Mouse (Mus musculus) cerebellum, adult 18-20 months (tissue): ENCODE measurements around the gene Gm42417.
"Not testable (repeated sequence)": the region's sequence is repeated elsewhere in the genome, so short reads cannot be mapped to it uniquely, and the experiment has no call there.

ENCODE experiments used
- DNase-seq, 2 experiments: peaks; one replicate each; pipeline ENCODE4 v3.0.0; 2021

Gm42417 gene

GRCm38 (mm10) chr1:36545382-36545781, 6.2 kb upstream of the Gm42417 start:
- peak in 1 of 2 experiments; percentile 11 for DNase-seq

- peak in 1 of 2 experiments; percentile 9 for DNase-seq
These were observed 3.7 kb upstream of the Gm42417 start for GRCm38 (mm10) chr1:36542925-36543324.

- peak; percentile 68 to 72 for DNase-seq
These were observed 2.6 kb upstream of the Gm42417 start for GRCm38 (mm10) chr1:36541844-36542243.

- DNase-seq, result peak in 1 of 2 experiments; percentile 30
These were observed 1.6 kb upstream of the Gm42417 start for GRCm38 (mm10) chr1:36540807-36541206.

- peak in 1 of 2 experiments; percentile 6 for DNase-seq
These were observed 903 bp upstream of the Gm42417 start for GRCm38 (mm10) chr1:36540132-36540531.

GRCm38 (mm10) chr1:36538727-36539126, 502 bp downstream of the Gm42417 start:
- no peak for DNase-seq

GRCm38 (mm10) chr1:36536783-36537182, 2.4 kb downstream of the Gm42417 start, which contains the start of gene Ankrd23:
Ankrd23 (minus strand) TSS chr1:36536883.
- DNase-seq, result not testable (repeated sequence)

- DNase-seq, result no peak
These were observed 2.9 kb downstream of the Gm42417 start for GRCm38 (mm10) chr1:36536397-36536728.

GRCm38 (mm10) chr1:36535477-36536396, 3.5 kb downstream of the Gm42417 start:
- peak; percentile 69 to 72 for DNase-seq

- no peak for DNase-seq
These were observed 4.6 kb downstream of the Gm42417 start for GRCm38 (mm10) chr1:36534595-36535058.

GRCm38 (mm10) chr1:36533546-36533945, 5.7 kb downstream of the Gm42417 start:
- no peak for DNase-seq

- DNase-seq, result no peak
These were observed 7.8 kb downstream of the Gm42417 start for GRCm38 (mm10) chr1:36531461-36531860.

GRCm38 (mm10) chr1:36530962-36531361, 8.3 kb downstream of the Gm42417 start:
- DNase-seq, result no peak

GRCm38 (mm10) chr1:36530485-36530884, 8.7 kb downstream of the Gm42417 start:
- DNase-seq, result no peak

- DNase-seq, result no peak
These were observed 9.4 kb downstream of the Gm42417 start for GRCm38 (mm10) chr1:36529875-36530274.

- no peak for DNase-seq
These were observed 10.0 kb downstream of the Gm42417 start for GRCm38 (mm10) chr1:36529274-36529673.

GRCm38 (mm10) chr1:36528351-36528750, 10.9 kb downstream of the Gm42417 start:
- no peak for DNase-seq

GRCm38 (mm10) chr1:36526903-36527302, 12.3 kb downstream of the Gm42417 start:
- no peak for DNase-seq

GRCm38 (mm10) chr1:36525774-36526173, 13.5 kb downstream of the Gm42417 start:
- no peak for DNase-seq

- no peak for DNase-seq
These were observed 15.2 kb downstream of the Gm42417 start for GRCm38 (mm10) chr1:36524058-36524457.

GRCm38 (mm10) chr1:36523332-36524013, 15.8 kb downstream of the Gm42417 start:
- no peak for DNase-seq

GRCm38 (mm10) chr1:36522210-36522609, 17.0 kb downstream of the Gm42417 start:
- peak in 1 of 2 experiments; percentile 54 for DNase-seq

GRCm38 (mm10) chr1:36519626-36520025, 19.6 kb downstream of the Gm42417 start:
- DNase-seq, result no peak

GRCm38 (mm10) chr1:36518259-36518658, 21.0 kb downstream of the Gm42417 start:
- DNase-seq, result peak; percentile 54 to 70
